Mouse (Mus musculus) hindbrain, embryonic 12.5 days (tissue): ENCODE results near the gene Ints6l. TPM values are rescaled to one million over a fixed set of nuclear protein-coding genes. Genes with fewer than 3 reads are reported as not detected.
"Not testable (repeated sequence)": the region's sequence is repeated elsewhere in the genome, so short reads cannot be mapped to it uniquely, and the experiment has no call there.

Experiments used
- ATAC-seq: fragments of 200-750 bp; cut with Nextera tagmentation; 2 replicates; pipeline ENCODE4 v1.8.0; 2017; ENCODE audit warnings: moderate TSS enrichment; ENCODE audit not compliant: low FRiP score
- H3K27ac ChIP-seq: fragments of 300-500 bp; sonication (generic); 2 replicates; pipeline ENCODE4 v1.5.1; 2016; ENCODE audit warnings: mild to moderate bottlenecking
- H3K27me3 ChIP-seq: fragments of 300-500 bp; sonication (generic); 2 replicates; pipeline ENCODE4 v1.6.1; 2016; ENCODE audit warnings: mild to moderate bottlenecking
- H3K36me3 ChIP-seq: fragments of 300-500 bp; sonication (generic); 2 replicates; pipeline ENCODE4 v1.6.1; 2016; ENCODE audit warnings: mild to moderate bottlenecking
- H3K4me1 ChIP-seq: fragments of 300-500 bp; sonication (generic); 2 replicates; pipeline ENCODE4 v1.6.1; 2016
- H3K4me2 ChIP-seq: fragments of 300-500 bp; sonication (generic); replicated peaks from 2 replicates; pipeline ENCODE4 v1.6.1; 2016; ENCODE audit warnings: mild to moderate bottlenecking
- H3K4me3 ChIP-seq: fragments of 300-500 bp; sonication (generic); 2 replicates; pipeline ENCODE4 v1.5.1; 2016; ENCODE audit warnings: mild to moderate bottlenecking
- H3K9ac ChIP-seq: fragments of 300-500 bp; sonication (generic); 2 replicates; pipeline ENCODE4 v1.6.1; 2016; ENCODE audit warnings: mild to moderate bottlenecking, moderate library complexity
- H3K9me3 ChIP-seq: fragments of 300-500 bp; sonication (generic); replicated peaks from 2 replicates; pipeline ENCODE4 v1.6.1; 2016; ENCODE audit warnings: mild to moderate bottlenecking
- WGBS: fragments of 180-500 bp; shearing (Covaris S2); methylation state at CpG from one replicate; pipeline ENCODE4 v1.1.7; 2016; 5-methylcytosine and 5-hydroxymethylcytosine counted together
- polyA plus RNA-seq: library from polyadenylated mRNA; unstranded; fragments of >200 nt; fragmentation: Nextera tagmentation; extraction: Ambion mirVana; gene quantifications from 2 replicates; pipeline ENCODE4 v1.2.1, GENCODE M21; 2016

Gene Ints6l
- polyA plus RNA-seq, 1 experiment from 2014 or later: 25.8 TPM

- H3K4me2 ChIP-seq: no peak overlapping the region
- 75% methylated on average over 14 of the region's 14 CpGs for WGBS
- H3K9me3 ChIP-seq: no peaks in the 10 kb centered on the region
- H3K27ac ChIP-seq: no peak overlapping the region
- H3K9ac ChIP-seq: no peak overlapping the region
- H3K36me3 ChIP-seq: no peaks in the 10 kb centered on the region
- H3K27me3 ChIP-seq: no peaks in the 10 kb centered on the region
- H3K4me3 ChIP-seq: no peak overlapping the region
- no peak for ATAC-seq
- no peaks in the 10 kb centered on the region for H3K4me1 ChIP-seq
Observed at GRCm38 (mm10) chrX:56462020-56462933, 7.6 kb downstream of the Ints6l start.

GRCm38 (mm10) chrX:56464906-56465305, 10.2 kb downstream of the Ints6l start:
- no peak overlapping the region for H3K9ac ChIP-seq
- H3K27ac ChIP-seq: no peak overlapping the region
- no peaks in the 10 kb centered on the region for H3K36me3 ChIP-seq
- 83% methylated on average over 1 of the region's 1 CpGs for WGBS
- H3K27me3 ChIP-seq: no peaks in the 10 kb centered on the region
- ATAC-seq: no peak
- H3K4me2 ChIP-seq: no peak overlapping the region
- no peak overlapping the region for H3K4me3 ChIP-seq
- H3K4me1 ChIP-seq: no peaks in the 10 kb centered on the region
- H3K9me3 ChIP-seq: no peaks in the 10 kb centered on the region

- H3K9me3 ChIP-seq: no peaks in the 10 kb centered on the region
- no peak overlapping the region for H3K27ac ChIP-seq
- no peak overlapping the region for H3K4me3 ChIP-seq
- no peaks in the 10 kb centered on the region for H3K36me3 ChIP-seq
- no peaks in the 10 kb centered on the region for H3K4me1 ChIP-seq
- 65% methylated on average over 4 of the region's 4 CpGs for WGBS
- no peak overlapping the region for H3K9ac ChIP-seq
- no peak for ATAC-seq
- no peak overlapping the region for H3K4me2 ChIP-seq
- H3K27me3 ChIP-seq: no peaks in the 10 kb centered on the region
Observed at GRCm38 (mm10) chrX:56467688-56468087, 13.0 kb downstream of the Ints6l start.

GRCm38 (mm10) chrX:56468422-56468821, 13.8 kb downstream of the Ints6l start:
- no peak for ATAC-seq
- Histone ChIP-seq H3K4me1 (no peaks in the 10 kb centered on the region), H3K36me3 (no peaks in the 10 kb centered on the region), H3K9me3 (no peaks in the 10 kb centered on the region), H3K9ac (no peak overlapping the region), H3K27ac (no peak overlapping the region), H3K4me2 (no peak overlapping the region), H3K4me3 (no peak overlapping the region), H3K27me3 (no peaks in the 10 kb centered on the region)
- WGBS: 62% methylated on average over 6 of the region's 6 CpGs

GRCm38 (mm10) chrX:56474035-56474434, 19.4 kb downstream of the Ints6l start:
- no peaks in the 10 kb centered on the region for H3K4me1 ChIP-seq
- H3K9ac ChIP-seq: no peak overlapping the region
- H3K9me3 ChIP-seq: no peaks in the 10 kb centered on the region
- no peak overlapping the region for H3K4me3 ChIP-seq
- H3K27ac ChIP-seq: no peak overlapping the region
- 71% methylated on average over 8 of the region's 8 CpGs for WGBS
- no peaks in the 10 kb centered on the region for H3K36me3 ChIP-seq
- H3K4me2 ChIP-seq: no peak overlapping the region
- no peaks in the 10 kb centered on the region for H3K27me3 ChIP-seq
- no peak for ATAC-seq

GRCm38 (mm10) chrX:56477553-56477952, 22.9 kb downstream of the Ints6l start:
- no peak for ATAC-seq
- WGBS: 90% methylated on average over 3 of the region's 3 CpGs
- H3K9me3 ChIP-seq: no peaks in the 10 kb centered on the region
- no peak overlapping the region for H3K4me2 ChIP-seq
- H3K27me3 ChIP-seq: no peaks in the 10 kb centered on the region
- H3K9ac ChIP-seq: no peak overlapping the region
- no peak overlapping the region for H3K27ac ChIP-seq
- no peak overlapping the region for H3K4me3 ChIP-seq
- H3K36me3 ChIP-seq: 0 out of 2 replicates have a peak, but pooled peaks cover 6% of the 10 kb centered on the region
- H3K4me1 ChIP-seq: no peaks in the 10 kb centered on the region

GRCm38 (mm10) chrX:56481906-56482305, 27.2 kb downstream of the Ints6l start:
- H3K4me1 ChIP-seq: no peaks in the 10 kb centered on the region
- ATAC-seq: no peak
- no peaks in the 10 kb centered on the region for H3K9me3 ChIP-seq
- H3K4me3 ChIP-seq: no peak overlapping the region
- no peak overlapping the region for H3K9ac ChIP-seq
- no peak overlapping the region for H3K4me2 ChIP-seq
- H3K27me3 ChIP-seq: no peaks in the 10 kb centered on the region
- 0 out of 2 replicates have a peak, but pooled peaks cover 6% of the 10 kb centered on the region for H3K36me3 ChIP-seq
- 65% methylated on average over 3 of the region's 3 CpGs for WGBS
- H3K27ac ChIP-seq: no peak overlapping the region

- H3K4me3 ChIP-seq: no peak overlapping the region
- H3K36me3 ChIP-seq: no peaks in the 10 kb centered on the region
- 21% methylated on average over 1 of the region's 1 CpGs for WGBS
- ATAC-seq: no peak
- no peaks in the 10 kb centered on the region for H3K27me3 ChIP-seq
- H3K4me2 ChIP-seq: no peak overlapping the region
- no peaks in the 10 kb centered on the region for H3K4me1 ChIP-seq
- H3K9me3 ChIP-seq: no peaks in the 10 kb centered on the region
- H3K27ac ChIP-seq: no peak overlapping the region
- H3K9ac ChIP-seq: no peak overlapping the region
Observed at GRCm38 (mm10) chrX:56489758-56490157, 35.1 kb downstream of the Ints6l start.

- Histone ChIP-seq H3K4me3 (no peak overlapping the region), H3K27ac (no peak overlapping the region), H3K9me3 (no peaks in the 10 kb centered on the region), H3K9ac (no peak overlapping the region), H3K36me3 (0 out of 2 replicates have a peak, but pooled peaks cover 8% of the 10 kb centered on the region), H3K4me1 (no peaks in the 10 kb centered on the region), H3K27me3 (no peaks in the 10 kb centered on the region), H3K4me2 (no peak overlapping the region)
- WGBS: 82% methylated on average over 7 of the region's 7 CpGs
- no peak for ATAC-seq
Observed at GRCm38 (mm10) chrX:56497241-56497640, 42.6 kb downstream of the Ints6l start.

- ATAC-seq, H3K27me3 ChIP-seq, H3K27ac ChIP-seq, H3K4me1 ChIP-seq, H3K36me3 ChIP-seq, H3K9me3 ChIP-seq, H3K4me3 ChIP-seq, H3K4me2 ChIP-seq, H3K9ac ChIP-seq: not testable (repeated sequence)
- WGBS: 87% methylated on average over 6 of the region's 6 CpGs
Observed at GRCm38 (mm10) chrX:56524442-56524841, 69.8 kb downstream of the Ints6l start, which contains the start of gene Gm10477. TSS of gene Gm10477 (plus strand) at chrX:56524742.

- H3K4me1 ChIP-seq: no peaks in the 10 kb centered on the region
- H3K36me3 ChIP-seq: no peaks in the 10 kb centered on the region
- no peaks in the 10 kb centered on the region for H3K27me3 ChIP-seq
- 6% methylated on average over 3 of the region's 3 CpGs for WGBS
- no peak overlapping the region for H3K4me2 ChIP-seq
- H3K9ac ChIP-seq: no peak overlapping the region
- ATAC-seq: no peak
- no peaks in the 10 kb centered on the region for H3K9me3 ChIP-seq
- no peak overlapping the region for H3K27ac ChIP-seq
- H3K4me3 ChIP-seq: no peak overlapping the region
Observed at GRCm38 (mm10) chrX:56531266-56531665, 76.6 kb downstream of the Ints6l start.

GRCm38 (mm10) chrX:56537162-56537561, 82.5 kb downstream of the Ints6l start:
- Histone ChIP-seq H3K4me3 (no peak overlapping the region), H3K9ac (no peak overlapping the region), H3K4me2 (no peak overlapping the region), H3K27ac (no peak overlapping the region), H3K4me1 (no peaks in the 10 kb centered on the region), H3K27me3 (no peaks in the 10 kb centered on the region), H3K36me3 (no peaks in the 10 kb centered on the region), H3K9me3 (no peaks in the 10 kb centered on the region)
- no peak for ATAC-seq
- WGBS: 60% methylated on average over 4 of the region's 4 CpGs

- Histone ChIP-seq H3K36me3 (no peaks in the 10 kb centered on the region), H3K27ac (no peak within 1 kb of the TSS), H3K9ac (no peak within 1 kb of the TSS), H3K27me3 (no peaks in the 10 kb centered on the region), H3K4me2 (no peak within 1 kb of the TSS), H3K4me3 (no peak within 1 kb of the TSS), H3K4me1 (no peaks in the 10 kb centered on the region), H3K9me3 (no peaks in the 10 kb centered on the region)
- ATAC-seq: no peak
- 93% methylated on average over 7 of the region's 7 CpGs for WGBS
Observed at GRCm38 (mm10) chrX:56549506-56549905, 94.8 kb downstream of the Ints6l start, which contains the start of gene Gm648. TSS of gene Gm648 (minus strand) at chrX:56549606.
